Mouse (Mus musculus): ENCODE data around the gene Lrsam1.

GRCm38 (mm10) chr2:32923551-32924250, 37.7 kb downstream of the Lrsam1 start:
- TF ChIP-seq CTCF (conservative IDR thresholded peaks at IDR 0.05 in 1 of 2, IDR thresholded peaks at IDR 0.05 in 1 of 2; ENCODE audit: low read depth in 2 of 2, low read length in 2 of 2) (no peak), JUN (IDR thresholded peaks at IDR 0.05; ENCODE audit: insufficient read depth, low read depth, low read length) (no peak), KAT2A (IDR thresholded peaks at IDR 0.05; ENCODE audit: insufficient replicate concordance, low read length) (no peak)
